Mouse (Mus musculus): Measurements from ENCODE around the gene Rbm17.

DNA sequence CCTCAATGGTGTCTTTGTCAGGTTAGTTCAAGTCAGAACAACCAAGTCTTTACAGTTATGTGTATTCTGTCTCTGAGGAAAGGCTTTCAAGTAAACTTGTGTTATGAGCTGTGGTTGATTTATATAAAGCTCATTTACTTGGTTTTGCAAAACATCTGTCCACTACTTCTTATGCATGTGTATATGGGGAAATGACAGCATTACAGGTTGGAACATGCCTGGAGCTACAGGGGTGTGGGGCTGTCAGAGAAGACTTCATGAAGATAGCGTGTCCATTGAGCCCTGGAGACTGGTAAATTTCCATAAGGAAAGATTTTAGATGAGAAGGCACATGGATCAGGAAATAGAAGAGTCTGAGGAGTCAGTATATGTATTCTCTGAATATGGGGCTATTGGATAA is 40.1 kb upstream of the Rbm17 start:
- no peak for TF ChIP-seq CTCF (conservative IDR thresholded peaks at IDR 0.05; ENCODE audit: low read length)
- TF ChIP-seq NANOG (IDR thresholded peaks at IDR 0.05; ENCODE audit: borderline replicate concordance, low read length) = no peak

All from E14TG2a.4 (cell line).